8 mouse cellular contexts compared by ENCODE assay signal in the genomic region with DNA sequence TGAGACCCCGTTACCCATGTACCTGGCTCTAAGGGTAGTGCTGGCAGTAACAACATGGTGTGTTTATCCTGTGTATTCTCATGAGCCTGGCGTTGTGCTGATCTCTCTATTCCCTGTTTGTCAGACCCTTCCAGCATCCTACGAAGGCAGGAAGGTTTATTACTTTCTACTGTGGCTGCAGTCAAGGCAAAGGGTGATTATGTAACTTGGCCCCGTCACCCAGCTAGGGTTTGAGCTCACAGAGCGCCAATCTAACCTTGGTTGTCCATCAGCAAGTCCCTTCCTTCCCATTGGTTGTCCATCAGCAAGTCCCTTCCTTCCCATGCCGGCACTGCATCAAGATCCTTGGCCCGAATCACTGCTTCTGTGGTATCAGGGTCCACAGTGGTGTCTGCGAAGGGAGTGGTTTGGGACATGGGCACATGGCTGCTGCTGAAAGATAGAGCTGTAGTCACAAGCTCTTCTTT.
DNase-seq lines count a peak whose midpoint lies in the region; ATAC-seq and TF ChIP-seq lines count a peak whose summit lies in the region.

No protein-coding gene starts in this region.

- H3K9me3 ChIP-seq in heart, embryonic 13.5 days = no peaks in the 10 kb centered on the region
- no peaks in the 10 kb centered on the region for H3K9me3 ChIP-seq in limb, embryonic 14.5 days (ENCODE audit: control insufficient read depth, low read length)

- H3K4me3 ChIP-seq in heart, embryonic 13.5 days = no peak overlapping the region
- H3K4me3 ChIP-seq in limb, embryonic 14.5 days (replicated peaks; ENCODE audit: low read length) = no peak overlapping the region

- no peak overlapping the region for H3K4me2 ChIP-seq in heart, embryonic 13.5 days
- 0 out of 2 replicates have a peak overlapping the region, but pooled peaks have one; percentile 0 for H3K4me2 ChIP-seq in limb, embryonic 14.5 days (replicated peaks; ENCODE audit: low read depth, low read length, severe bottlenecking)

- H3K9ac ChIP-seq in heart, embryonic 13.5 days = 0 out of 2 replicates have a peak overlapping the region, but pooled peaks have one; percentile 56
- no peak overlapping the region for H3K9ac ChIP-seq in limb, embryonic 14.5 days (ENCODE audit: low read depth, low read length, severe bottlenecking)

- no peak for TF ChIP-seq POLR2A in limb, embryonic 14.5 days (IDR thresholded peaks at IDR 0.05; ENCODE audit: borderline replicate concordance, extremely low read depth, insufficient read depth, insufficient read length)

- H3K36me3 ChIP-seq in heart, embryonic 13.5 days = no peaks in the 10 kb centered on the region
- no peaks in the 10 kb centered on the region for H3K36me3 ChIP-seq in limb, embryonic 14.5 days (ENCODE audit: control insufficient read depth, insufficient read depth, low read length)

- no peaks in the 10 kb centered on the region for H3K27me3 ChIP-seq in heart, embryonic 13.5 days (replicated peaks)
- no peaks in the 10 kb centered on the region for H3K27me3 ChIP-seq in limb, embryonic 14.5 days (ENCODE audit: control insufficient read depth, insufficient read depth, low read length)

- no peak for DNase-seq in heart, adult 9 months (ENCODE audit: low spot score in 2 of 2)
- DNase-seq in adrenal gland, adult (ENCODE audit: inconsistent age in 2 of 2, low spot score in 1 of 2) = peak; percentile 88 to 95
- DNase-seq in embryo, embryonic 10.5 days (ENCODE audit: low spot score) = peak; percentile 29
- DNase-seq in limb, embryonic 14.5 days (ENCODE audit: low spot score) = no peak
- DNase-seq in urinary bladder, postnatal 10 days (ENCODE audit: low spot score) = no peak
- DNase-seq in layer of hippocampus, adult 9-10 months (ENCODE audit: low spot score) = no peak
- no peak for DNase-seq in layer of hippocampus, postnatal 10 days (ENCODE audit: low spot score in 2 of 2)

- 49% methylated on average over 8 of the region's 8 CpGs for WGBS in heart, embryonic 13.5 days
- WGBS in limb, embryonic 14.5 days = 60% methylated on average over 8 of the region's 8 CpGs

- peak overlapping the region; percentile 81 for H3K27ac ChIP-seq in heart, embryonic 13.5 days (replicated peaks)
- peak overlapping the region; percentile 82 for H3K27ac ChIP-seq in limb, embryonic 14.5 days (replicated peaks; ENCODE audit: low read depth, low read length)

- H3K4me1 ChIP-seq in heart, embryonic 13.5 days = peaks cover 57% of the 10 kb centered on the region
- H3K4me1 ChIP-seq in limb, embryonic 14.5 days (ENCODE audit: control insufficient read depth, insufficient read depth, low read length) = peaks cover 50% of the 10 kb centered on the region

- no peak for ATAC-seq in heart, embryonic 13.5 days (ENCODE audit: extremely low read depth, insufficient number of reproducible peaks, low FRiP score, low TSS enrichment)
- no peak for ATAC-seq in limb, embryonic 14.5 days (ENCODE audit: low FRiP score, low read depth)

Comparison
In these comparisons a context has a peak if more than half of its experiments do, and no peak if none do; other contexts are left out.
1. DNase-seq: peak in adrenal gland, adult (2 of 2) and embryo, embryonic 10.5 days (single experiment); none in heart, adult 9 months (0 of 2), limb, embryonic 14.5 days (single experiment), urinary bladder, postnatal 10 days (single experiment), layer of hippocampus, adult 9-10 months (single experiment) and layer of hippocampus, postnatal 10 days (0 of 2).